Mouse (Mus musculus): ENCODE data around the gene Unc79. TPM values are rescaled to one million over a fixed set of nuclear protein-coding genes. Genes with fewer than 3 reads are reported as not detected.

Unc79 gene
- polyA plus RNA-seq, 1 experiment from 2014 or later, result 0.17 TPM

DNA sequence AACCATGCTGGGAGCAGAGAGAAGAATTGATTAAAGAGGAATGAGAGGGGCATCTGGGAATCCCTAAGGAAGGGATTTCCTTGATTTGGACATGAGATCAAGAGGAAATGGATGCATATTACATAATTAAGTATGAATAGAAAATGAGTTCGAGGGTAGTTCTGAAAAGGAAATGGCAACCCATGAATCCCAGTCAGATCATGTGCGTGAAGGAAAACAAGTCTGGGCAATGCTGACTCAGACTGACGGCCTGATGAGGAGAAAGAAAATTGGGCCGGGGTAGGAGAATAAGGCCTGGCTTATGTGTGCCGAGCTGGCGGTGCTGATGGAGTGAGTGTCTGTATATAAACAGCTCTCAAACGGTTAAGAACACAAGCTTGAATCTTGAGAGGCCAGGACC lies 17.9 kb upstream of the Unc79 start:
- Histone ChIP-seq H3K36me3 (ENCODE audit: control insufficient read depth, insufficient read depth, low read length) (no peaks in the 10 kb centered on the region), H3K9me3 (ENCODE audit: control insufficient read depth, low read length) (no peaks in the 10 kb centered on the region), H3K4me3 (ENCODE audit: low read depth, low read length) (no peak overlapping the region), H3K27ac (replicated peaks) (no peak overlapping the region), H3K4me2 (replicated peaks; ENCODE audit: low read depth) (no peak overlapping the region), H3K27me3 (ENCODE audit: control insufficient read depth, insufficient read depth, low read length) (no peaks in the 10 kb centered on the region), H3K9ac (ENCODE audit: low read length) (no peak overlapping the region), H3K4me1 (replicated peaks; ENCODE audit: control insufficient read depth, insufficient read depth) (no peaks in the 10 kb centered on the region)
- WGBS, result 69% methylated on average over 7 of the region's 7 CpGs
- TF ChIP-seq CTCF (IDR thresholded peaks at IDR 0.05; ENCODE audit: low read depth), result no peak
- no peak for TF ChIP-seq EP300 (optimal IDR thresholded peaks at IDR 0.05)
- ATAC-seq (ENCODE audit: low FRiP score, low TSS enrichment), result no peak
- no peak for DNase-seq (ENCODE audit: low spot score)

DNA sequence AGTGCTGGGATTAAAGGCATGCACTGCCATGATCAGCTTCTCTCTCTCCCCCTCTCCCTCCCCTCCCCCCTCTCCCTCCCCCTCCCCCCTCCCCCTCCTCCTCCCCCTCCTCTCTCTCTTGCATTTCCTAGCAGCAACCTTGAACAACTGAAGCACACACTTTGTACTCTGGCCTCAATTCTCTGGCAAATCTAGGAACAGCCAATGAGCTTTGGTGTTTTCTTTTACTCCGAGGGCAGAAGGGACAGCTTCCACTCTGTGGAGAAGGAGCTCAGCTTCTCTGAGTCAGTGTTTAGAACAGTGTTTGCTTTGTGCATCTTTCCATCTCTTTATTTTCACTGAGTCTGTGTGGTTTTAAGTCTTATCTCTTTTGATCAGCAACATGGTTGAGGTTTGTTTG lies 12.8 kb upstream of the Unc79 start:
- H3K4me3 ChIP-seq (ENCODE audit: low read depth, low read length), result no peak overlapping the region
- TF ChIP-seq CTCF (IDR thresholded peaks at IDR 0.05; ENCODE audit: low read depth), result no peak
- TF ChIP-seq EP300 (optimal IDR thresholded peaks at IDR 0.05), result no peak
- no peaks in the 10 kb centered on the region for H3K4me1 ChIP-seq (replicated peaks; ENCODE audit: control insufficient read depth, insufficient read depth)
- no peak for ATAC-seq (ENCODE audit: low FRiP score, low TSS enrichment)
- H3K9me3 ChIP-seq (ENCODE audit: control insufficient read depth, low read length), result no peaks in the 10 kb centered on the region
- H3K36me3 ChIP-seq (ENCODE audit: control insufficient read depth, insufficient read depth, low read length), result no peaks in the 10 kb centered on the region
- DNase-seq (ENCODE audit: low spot score), result no peak
- no peak overlapping the region for H3K9ac ChIP-seq (ENCODE audit: low read length)
- H3K27me3 ChIP-seq (ENCODE audit: control insufficient read depth, insufficient read depth, low read length), result no peaks in the 10 kb centered on the region
- WGBS, result 23% methylated on average over 1 of the region's 1 CpGs
- no peak overlapping the region for H3K4me2 ChIP-seq (replicated peaks; ENCODE audit: low read depth)
- H3K27ac ChIP-seq (replicated peaks), result no peak overlapping the region

DNA sequence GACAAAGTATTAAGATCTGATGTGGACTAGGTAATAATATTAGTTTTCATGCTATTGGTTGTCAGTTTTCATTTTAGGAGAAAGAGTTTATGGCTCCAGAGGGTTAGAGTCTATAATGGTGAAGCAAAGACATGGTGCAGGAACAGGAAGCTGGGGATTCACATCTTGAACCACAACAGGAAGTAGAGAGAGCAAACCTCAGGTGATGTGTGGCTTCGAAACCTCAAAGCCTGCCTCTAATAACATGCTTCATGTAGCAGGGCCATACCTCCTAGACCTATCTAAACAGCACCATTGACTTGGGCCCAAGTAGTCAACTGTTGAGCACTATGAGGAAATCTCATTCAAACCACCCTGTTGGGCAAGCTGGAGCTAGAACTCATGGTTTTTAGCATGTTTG lies 3.1 kb upstream of the Unc79 start:
- ATAC-seq (ENCODE audit: low FRiP score, low TSS enrichment) (no peak), DNase-seq (ENCODE audit: low spot score) (no peak)
- Histone ChIP-seq H3K27ac (replicated peaks) (no peak overlapping the region), H3K9me3 (ENCODE audit: control insufficient read depth, low read length) (no peaks in the 10 kb centered on the region), H3K9ac (ENCODE audit: low read length) (no peak overlapping the region), H3K36me3 (ENCODE audit: control insufficient read depth, insufficient read depth, low read length) (no peaks in the 10 kb centered on the region), H3K27me3 (ENCODE audit: control insufficient read depth, insufficient read depth, low read length) (no peaks in the 10 kb centered on the region), H3K4me3 (ENCODE audit: low read depth, low read length) (no peak overlapping the region), H3K4me2 (replicated peaks; ENCODE audit: low read depth) (no peak overlapping the region), H3K4me1 (replicated peaks; ENCODE audit: control insufficient read depth, insufficient read depth) (0 out of 2 replicates have a peak, but pooled peaks cover 2% of the 10 kb centered on the region)
- WGBS, result 80% methylated on average over 1 of the region's 1 CpGs
- no peak for TF ChIP-seq CTCF (IDR thresholded peaks at IDR 0.05; ENCODE audit: low read depth)
- no peak for TF ChIP-seq EP300 (optimal IDR thresholded peaks at IDR 0.05)

DNA sequence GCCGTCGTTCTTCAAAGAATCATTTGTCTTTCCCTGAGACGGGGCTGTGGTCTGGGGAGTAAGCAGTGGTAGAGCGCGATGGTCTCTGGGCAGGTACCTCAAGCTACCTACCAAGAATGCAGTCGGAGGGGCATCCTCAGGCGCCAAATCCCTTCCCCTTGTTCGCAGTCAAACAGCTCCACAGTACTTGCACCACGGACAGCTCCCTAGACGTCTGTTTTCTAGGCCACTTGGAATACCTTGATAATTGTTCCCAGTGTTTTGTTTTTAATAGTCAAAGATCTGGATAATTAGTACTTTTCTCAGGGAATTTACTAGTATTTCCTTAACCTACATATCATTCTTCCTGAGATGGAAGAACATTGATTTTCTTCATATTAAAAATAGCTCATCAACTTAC lies 833 bp upstream of the Unc79 start:
- H3K9ac ChIP-seq (ENCODE audit: low read length), result no peak overlapping the region
- no peaks in the 10 kb centered on the region for H3K9me3 ChIP-seq (ENCODE audit: control insufficient read depth, low read length)
- no peaks in the 10 kb centered on the region for H3K36me3 ChIP-seq (ENCODE audit: control insufficient read depth, insufficient read depth, low read length)
- no peaks in the 10 kb centered on the region for H3K27me3 ChIP-seq (ENCODE audit: control insufficient read depth, insufficient read depth, low read length)
- WGBS, result 16% methylated on average over 10 of the region's 10 CpGs
- no peak overlapping the region for H3K4me3 ChIP-seq (ENCODE audit: low read depth, low read length)
- no peak for DNase-seq (ENCODE audit: low spot score)
- H3K4me2 ChIP-seq (replicated peaks; ENCODE audit: low read depth), result no peak overlapping the region
- no peak for TF ChIP-seq EP300 (optimal IDR thresholded peaks at IDR 0.05)
- TF ChIP-seq CTCF (IDR thresholded peaks at IDR 0.05; ENCODE audit: low read depth), result no peak
- H3K4me1 ChIP-seq (replicated peaks; ENCODE audit: control insufficient read depth, insufficient read depth), result 0 out of 2 replicates have a peak, but pooled peaks cover 2% of the 10 kb centered on the region
- no peak for ATAC-seq (ENCODE audit: low FRiP score, low TSS enrichment)
- no peak overlapping the region for H3K27ac ChIP-seq (replicated peaks)

DNA sequence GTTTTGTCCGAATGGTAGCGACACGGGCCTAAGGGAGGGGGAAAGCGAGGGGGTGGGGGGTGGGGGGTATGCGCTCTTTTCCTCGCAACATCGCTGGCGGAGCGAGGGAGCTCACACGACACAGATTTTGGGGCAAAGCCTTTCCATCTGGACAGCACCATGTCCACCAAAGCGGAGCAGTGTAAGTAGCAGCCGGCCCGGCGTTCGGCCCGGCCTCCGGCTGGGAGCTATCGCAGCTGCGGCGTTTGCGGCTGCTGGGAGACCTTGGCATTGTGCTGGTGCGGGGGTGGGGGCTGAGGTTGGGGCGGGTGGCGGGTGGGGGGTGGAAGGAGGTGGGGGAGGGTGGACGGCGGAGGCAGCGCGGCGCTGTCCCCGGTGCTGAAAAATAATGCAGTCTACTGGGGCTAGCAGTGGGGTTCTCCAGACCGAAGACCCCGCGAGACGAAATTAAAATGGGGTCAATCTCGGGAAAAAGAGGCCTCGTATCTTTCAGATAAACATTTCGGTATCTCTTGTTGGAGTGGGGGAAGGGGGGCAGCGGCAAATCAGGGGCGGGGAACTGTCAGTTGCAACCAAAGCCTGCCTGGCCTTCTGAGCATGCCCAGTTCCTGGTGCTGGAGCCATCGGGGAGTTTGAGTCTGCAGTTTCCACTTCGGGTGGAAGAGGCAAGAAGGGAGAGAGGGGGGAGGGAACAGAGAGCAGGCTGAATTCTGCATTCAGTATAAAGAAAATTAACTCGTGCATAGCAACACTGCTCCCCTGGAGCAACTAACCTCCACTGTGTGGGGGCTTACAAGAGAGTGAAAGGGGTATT lies 943 bp downstream of the Unc79 start:
- H3K4me1 ChIP-seq (replicated peaks; ENCODE audit: control insufficient read depth, insufficient read depth), result 0 out of 2 replicates have a peak, but pooled peaks cover 2% of the 10 kb centered on the region
- H3K9me3 ChIP-seq (ENCODE audit: control insufficient read depth, low read length), result no peaks in the 10 kb centered on the region
- H3K4me2 ChIP-seq (replicated peaks; ENCODE audit: low read depth), result peak overlapping the region; percentile 78
- under 1% methylated on average over 39 of the region's 42 CpGs for WGBS
- H3K9ac ChIP-seq (ENCODE audit: low read length), result no peak overlapping the region
- no peak overlapping the region for H3K27ac ChIP-seq (replicated peaks)
- H3K36me3 ChIP-seq (ENCODE audit: control insufficient read depth, insufficient read depth, low read length), result no peaks in the 10 kb centered on the region
- peak overlapping the region; percentile 45 for H3K4me3 ChIP-seq (ENCODE audit: low read depth, low read length)
- no peaks in the 10 kb centered on the region for H3K27me3 ChIP-seq (ENCODE audit: control insufficient read depth, insufficient read depth, low read length)
- DNase-seq (ENCODE audit: low spot score) (peak; percentile 55), ATAC-seq (ENCODE audit: low FRiP score, low TSS enrichment) (peak; percentile 64; the same call in 1 of the 2 replicates)
- TF ChIP-seq EP300 (optimal IDR thresholded peaks at IDR 0.05) (no peak), CTCF (IDR thresholded peaks at IDR 0.05; ENCODE audit: low read depth) (no peak)

DNA sequence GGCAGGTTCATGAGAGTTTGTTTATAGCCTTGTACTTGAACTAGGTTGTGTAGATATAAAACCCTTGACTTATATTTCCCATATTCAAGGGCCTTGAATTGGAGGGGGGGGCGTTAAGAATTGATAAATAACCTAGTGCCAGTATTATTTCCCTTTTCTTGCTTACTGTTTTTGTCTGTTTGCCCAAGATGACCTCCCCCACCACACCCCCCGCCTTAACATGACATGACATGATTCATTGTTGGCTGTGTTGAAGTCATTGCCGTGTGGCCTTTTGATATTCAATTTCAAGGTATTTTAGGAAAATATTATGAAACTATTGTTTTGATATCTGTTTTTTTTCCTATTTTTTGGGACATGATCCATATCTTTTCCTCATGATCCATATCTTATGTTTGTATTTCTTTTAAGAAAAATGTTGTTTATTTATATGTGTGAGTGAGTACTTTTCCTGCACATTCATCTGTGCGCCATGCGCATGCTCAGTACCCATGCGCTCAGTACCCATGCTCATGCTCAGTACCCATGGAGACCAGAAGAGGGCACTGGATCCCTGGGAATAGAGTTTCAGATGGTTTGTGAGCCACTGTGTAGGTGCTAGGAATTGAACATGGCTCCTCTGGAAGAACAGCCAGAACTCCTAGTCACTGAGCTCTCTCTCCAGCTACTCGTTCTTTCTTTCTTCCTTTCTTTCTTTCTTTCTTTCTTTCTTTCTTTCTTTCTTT lies 11.6 kb downstream of the Unc79 start:
- Histone ChIP-seq H3K36me3 (ENCODE audit: control insufficient read depth, insufficient read depth, low read length) (no peaks in the 10 kb centered on the region), H3K27me3 (ENCODE audit: control insufficient read depth, insufficient read depth, low read length) (no peaks in the 10 kb centered on the region), H3K4me2 (replicated peaks; ENCODE audit: low read depth) (no peak overlapping the region), H3K9me3 (ENCODE audit: control insufficient read depth, low read length) (no peaks in the 10 kb centered on the region), H3K27ac (replicated peaks) (no peak overlapping the region), H3K4me3 (ENCODE audit: low read depth, low read length) (no peak overlapping the region), H3K9ac (ENCODE audit: low read length) (no peak overlapping the region), H3K4me1 (replicated peaks; ENCODE audit: control insufficient read depth, insufficient read depth) (no peaks in the 10 kb centered on the region)
- ATAC-seq (ENCODE audit: low FRiP score, low TSS enrichment), result no peak
- DNase-seq (ENCODE audit: low spot score), result no peak
- 79% methylated on average over 7 of the region's 7 CpGs for WGBS
- TF ChIP-seq EP300 (optimal IDR thresholded peaks at IDR 0.05) (no peak), CTCF (IDR thresholded peaks at IDR 0.05; ENCODE audit: low read depth) (peak; percentile 22; the same call in 1 of the 2 replicates)
